Mouse (Mus musculus) spleen, adult 2 months (tissue): ENCODE measurements around the gene Slc36a3. TPM values are rescaled to one million over a fixed set of nuclear protein-coding genes. Genes with fewer than 3 reads are reported as not detected.

ENCODE experiments used
- DNase-seq, 2 experiments: peaks; one replicate each; pipeline versions ENCODE4 v3.0.0 to v3.0.0-alpha.2; 2012 to 2021; ENCODE audit warnings: low spot score in 2 of 2, low read depth in 1 of 2
- H3K27ac ChIP-seq: fragments of 200-500 bp; 2 replicates; pipeline ENCODE4 v1.5.1; 2012; ENCODE audit warnings: low read length, inconsistent platforms; ENCODE audit not compliant: insufficient read depth
- H3K27me3 ChIP-seq: fragments of 200-500 bp; 2 replicates; pipeline ENCODE4 v1.6.1; 2012; ENCODE audit warnings: mild to moderate bottlenecking, moderate library complexity, low read length, inconsistent platforms; ENCODE audit not compliant: control insufficient read depth, insufficient read depth
- H3K36me3 ChIP-seq: fragments of 200-500 bp; 2 replicates; pipeline ENCODE4 v1.6.1; 2012; ENCODE audit warnings: mild to moderate bottlenecking, low read length, inconsistent platforms; ENCODE audit not compliant: control insufficient read depth, insufficient read depth
- H3K4me1 ChIP-seq: fragments of 200-500 bp; 2 replicates; pipeline ENCODE4 v1.6.1; 2011; ENCODE audit warnings: inconsistent platforms; ENCODE audit not compliant: control insufficient read depth, insufficient read depth, insufficient read length
- H3K4me3 ChIP-seq: fragments of 200-500 bp; 2 replicates; pipeline ENCODE4 v1.5.1; 2011; ENCODE audit warnings: mild to moderate bottlenecking, inconsistent platforms; ENCODE audit not compliant: insufficient read depth, insufficient read length; ENCODE audit errors: extremely low read depth
- CTCF ChIP-seq: fragments of 200-500 bp; IDR thresholded peaks from 2 replicates; pipeline ENCODE4 v1.5.1; 2011; ENCODE audit warnings: mild to moderate bottlenecking, inconsistent platforms; ENCODE audit not compliant: insufficient read depth, insufficient read length, insufficient replicate concordance; ENCODE audit errors: extremely low read depth
- POLR2A ChIP-seq: fragments of 200-500 bp; IDR thresholded peaks from 2 replicates; pipeline ENCODE4 v1.6.1; 2011; ENCODE audit warnings: low read depth, low read length, inconsistent platforms
- WGBS: fragments of 180-500 bp; shearing (Covaris S2); methylation state at CpG from one replicate; pipeline ENCODE4 v1.1.7; 2018; 5-methylcytosine and 5-hydroxymethylcytosine counted together
- polyA plus RNA-seq: library from polyadenylated mRNA; depleted of rRNA; stranded (reverse); fragments of >200 nt; gene quantifications from 2 replicates; pipeline ENCODE4 v1.2.3, GENCODE M21; 2012

The Slc36a3 gene
- polyA plus RNA-seq, 1 experiment, result 1.4 TPM

DNA sequence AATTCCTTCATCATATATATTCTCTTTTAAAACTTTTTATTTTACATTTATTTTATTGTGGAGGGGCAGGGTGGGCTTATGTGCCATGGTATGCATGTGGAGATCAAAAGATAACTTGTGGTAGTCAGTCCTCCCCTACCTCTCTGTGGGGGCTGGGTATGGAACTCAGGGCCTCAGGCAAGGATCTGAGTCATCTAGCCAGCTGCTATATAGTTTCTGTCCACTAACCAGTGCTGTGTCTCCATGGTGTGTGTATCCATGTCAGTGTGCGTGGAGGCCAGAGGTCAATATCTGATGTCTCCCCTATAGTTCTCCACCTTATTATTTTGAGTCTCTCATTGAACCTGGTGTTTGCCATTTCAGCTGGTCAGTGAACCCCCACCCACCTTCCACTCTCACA lies 17.1 kb downstream of the Slc36a3 start:
- 97% methylated on average over 1 of the region's 1 CpGs for WGBS
- no peak for DNase-seq
- no peaks in the 10 kb centered on the region for H3K27me3 ChIP-seq
- no peak overlapping the region for H3K4me3 ChIP-seq
- TF ChIP-seq CTCF (no peak), POLR2A (no peak)
- no peak overlapping the region for H3K27ac ChIP-seq
- no peaks in the 10 kb centered on the region for H3K36me3 ChIP-seq
- H3K4me1 ChIP-seq, result peaks cover 17% of the 10 kb centered on the region; the same call in 1 of the 2 replicates

GRCm38 (mm10) chr11:55133204-55133603 lies 18.3 kb downstream of the Slc36a3 start:
- DNase-seq, result no peak
- Histone ChIP-seq H3K4me3 (no peak overlapping the region), H3K27me3 (no peaks in the 10 kb centered on the region), H3K4me1 (peaks cover 17% of the 10 kb centered on the region; the same call in 1 of the 2 replicates), H3K27ac (no peak overlapping the region), H3K36me3 (no peaks in the 10 kb centered on the region)
- no peak for TF ChIP-seq CTCF
- TF ChIP-seq POLR2A, result no peak
- 92% methylated on average over 1 of the region's 1 CpGs for WGBS

DNA sequence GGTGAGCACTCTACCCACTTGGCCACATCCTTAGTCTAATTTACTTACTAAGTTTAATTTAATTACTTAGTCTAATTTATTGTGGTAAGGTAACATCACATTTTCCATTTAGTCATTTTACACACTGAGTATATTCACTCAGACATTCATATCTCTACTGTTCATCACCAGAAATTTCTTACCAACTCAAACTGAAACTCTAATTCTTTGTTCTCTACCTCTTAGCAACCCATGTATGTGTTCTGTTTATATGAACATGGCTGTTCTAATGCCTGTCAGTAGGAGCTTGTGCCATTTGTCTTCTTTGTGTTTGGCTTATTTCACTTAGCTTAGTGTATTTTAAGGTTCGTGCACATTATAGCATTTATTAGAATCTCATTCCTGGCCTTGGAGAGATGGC lies 19.6 kb downstream of the Slc36a3 start:
- TF ChIP-seq CTCF (no peak), POLR2A (no peak)
- WGBS, result 68% methylated on average over 1 of the region's 1 CpGs
- peak overlapping the region; percentile 97 for H3K27ac ChIP-seq

DNA sequence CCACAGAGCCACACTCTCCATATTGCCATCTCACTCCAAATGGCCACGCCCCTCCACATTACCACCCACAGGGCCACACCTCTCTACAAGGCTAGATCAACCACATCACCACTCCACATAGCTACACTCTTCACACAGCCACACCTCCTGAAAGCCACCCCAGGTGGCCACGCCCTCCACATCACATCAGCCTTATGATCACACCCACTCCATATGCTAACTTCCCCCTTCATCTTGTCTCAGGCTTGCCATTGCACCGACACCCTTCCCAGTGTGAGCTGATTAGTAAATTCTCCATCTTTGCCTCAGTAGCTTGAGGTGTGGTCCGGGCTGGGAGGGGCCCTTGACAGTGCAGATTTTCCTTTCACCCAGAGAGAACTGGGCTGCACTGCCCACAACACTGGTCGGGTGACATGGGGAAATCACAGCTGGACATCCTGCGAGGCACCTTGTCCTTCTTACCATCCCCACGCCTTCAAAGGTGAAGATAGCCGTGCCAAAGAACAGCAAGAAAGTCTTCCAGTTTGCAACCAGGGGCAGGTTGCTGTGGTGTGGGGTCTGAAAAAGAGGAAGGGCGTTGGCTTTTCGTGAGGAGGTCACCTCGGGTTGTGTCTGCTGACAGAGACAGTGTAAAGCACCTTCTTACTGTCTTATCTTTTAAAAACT lies 20.3 kb downstream of the Slc36a3 start:
- peak overlapping the region; percentile 97 for H3K27ac ChIP-seq
- peaks cover 15% of the 10 kb centered on the region; the same call in 1 of the 2 replicates for H3K4me1 ChIP-seq
- 41% methylated on average over 11 of the region's 11 CpGs for WGBS
- peak overlapping the region; percentile 7; the same call in 1 of the 2 replicates for H3K4me3 ChIP-seq
- TF ChIP-seq CTCF, result no peak
- peak; percentile 6; the same call in 1 of the 2 replicates for TF ChIP-seq POLR2A
- H3K36me3 ChIP-seq, result no peaks in the 10 kb centered on the region
- DNase-seq, result peak; percentile 57 to 86
- no peaks in the 10 kb centered on the region for H3K27me3 ChIP-seq

More for the DNA sequence above, 19.6 kb downstream of the Slc36a3 start:
- no peak for DNase-seq
- peaks cover 15% of the 10 kb centered on the region; the same call in 1 of the 2 replicates for H3K4me1 ChIP-seq
- H3K27me3 ChIP-seq, result no peaks in the 10 kb centered on the region
- no peaks in the 10 kb centered on the region for H3K36me3 ChIP-seq
- no peak overlapping the region for H3K4me3 ChIP-seq

GRCm38 (mm10) chr11:55128411-55128810 lies 23.1 kb downstream of the Slc36a3 start:
- Histone ChIP-seq H3K4me1 (peaks cover 12% of the 10 kb centered on the region; the same call in 1 of the 2 replicates), H3K27ac (no peak overlapping the region), H3K4me3 (no peak overlapping the region), H3K36me3 (no peaks in the 10 kb centered on the region), H3K27me3 (no peaks in the 10 kb centered on the region)
- 72% methylated on average over 3 of the region's 3 CpGs for WGBS
- no peak for TF ChIP-seq POLR2A
- TF ChIP-seq CTCF, result no peak
- no peak for DNase-seq

DNA sequence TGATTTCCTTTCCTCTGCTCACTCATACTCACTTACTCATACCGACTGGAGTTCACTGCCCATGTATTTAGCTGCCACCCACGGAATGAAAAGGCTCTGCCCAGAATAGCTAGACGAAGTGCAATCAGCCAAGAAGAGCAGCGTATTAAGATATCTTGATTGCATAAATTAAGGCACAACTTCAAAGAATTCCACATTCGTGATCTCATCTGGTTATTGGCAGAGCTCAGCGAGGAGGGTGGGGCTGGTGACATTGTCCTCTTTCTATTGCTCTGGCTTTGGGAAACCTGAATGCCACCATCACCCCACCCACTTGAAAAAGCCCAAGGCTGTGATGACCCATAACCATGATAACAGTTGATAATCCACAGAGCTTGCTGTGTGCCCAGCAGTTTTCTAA lies 23.6 kb downstream of the Slc36a3 start:
- 78% methylated on average over 6 of the region's 6 CpGs for WGBS
- Histone ChIP-seq H3K27ac (no peak overlapping the region), H3K4me3 (no peak overlapping the region), H3K4me1 (peaks cover 12% of the 10 kb centered on the region; the same call in 1 of the 2 replicates), H3K27me3 (no peaks in the 10 kb centered on the region), H3K36me3 (no peaks in the 10 kb centered on the region)
- DNase-seq, result no peak
- TF ChIP-seq POLR2A, result no peak
- no peak for TF ChIP-seq CTCF

GRCm38 (mm10) chr11:55126663-55127062 lies 24.8 kb downstream of the Slc36a3 start:
- Histone ChIP-seq H3K36me3 (no peaks in the 10 kb centered on the region), H3K4me1 (peaks cover 13% of the 10 kb centered on the region), H3K27me3 (no peaks in the 10 kb centered on the region), H3K27ac (no peak overlapping the region), H3K4me3 (no peak overlapping the region)
- no peak for TF ChIP-seq POLR2A
- no peak for TF ChIP-seq CTCF
- WGBS, result 81% methylated on average over 3 of the region's 3 CpGs
- DNase-seq, result no peak

DNA sequence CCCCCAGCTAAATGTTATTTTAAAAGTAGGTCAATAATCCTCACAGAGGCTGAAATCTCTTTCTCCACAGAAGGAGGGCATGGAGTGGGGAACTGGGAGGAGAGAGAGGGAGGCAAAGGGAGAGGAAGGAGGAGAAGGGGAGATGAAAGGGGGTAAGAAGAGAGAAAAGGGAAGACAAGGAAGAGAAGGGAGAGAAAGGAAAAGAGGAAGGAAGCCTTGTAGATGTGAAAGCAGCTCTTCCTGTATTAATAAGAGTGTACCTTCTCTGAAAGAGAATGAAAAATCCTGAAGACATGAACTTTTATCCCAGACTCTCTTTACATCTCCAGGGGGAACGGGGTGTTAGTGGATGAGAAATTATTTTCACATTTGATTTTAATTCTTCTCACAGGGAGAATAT lies 30.1 kb downstream of the Slc36a3 start:
- no peak for TF ChIP-seq CTCF
- TF ChIP-seq POLR2A, result no peak
- H3K4me3 ChIP-seq, result no peak overlapping the region
- peaks cover 13% of the 10 kb centered on the region for H3K4me1 ChIP-seq
- DNase-seq, result no peak
- H3K36me3 ChIP-seq, result no peaks in the 10 kb centered on the region
- peak overlapping the region; percentile 96 for H3K27ac ChIP-seq
- WGBS, result 70% methylated on average over 1 of the region's 1 CpGs
- no peaks in the 10 kb centered on the region for H3K27me3 ChIP-seq
